Mouse (Mus musculus) gonadal fat pad, adult 2 months (tissue): ENCODE data around the gene Mark2. TPM values are rescaled to one million over a fixed set of nuclear protein-coding genes. Genes with fewer than 3 reads are reported as not detected.

Experiments
- DNase-seq: peaks from one replicate; pipeline ENCODE4 v3.0.0-alpha.2; 2012; ENCODE audit warnings: low read depth
- polyA plus RNA-seq: library from polyadenylated mRNA; depleted of rRNA; stranded (reverse); fragments of >200 nt; gene quantifications from 2 replicates; pipeline ENCODE4 v1.2.3, GENCODE M21; 2012

Mark2 gene
- polyA plus RNA-seq, 1 experiment: 50.9 TPM

- no peak for DNase-seq
These were observed 74.4 kb downstream of the Mark2 start, which contains the start of gene Rcor2 for GRCm38 (mm10) chr19:7267091-7267741. Rcor2 (plus strand) TSS chr19:7267325.

GRCm38 (mm10) chr19:7266421-7266831, 75.2 kb downstream of the Mark2 start:
- DNase-seq: no peak

DNA sequence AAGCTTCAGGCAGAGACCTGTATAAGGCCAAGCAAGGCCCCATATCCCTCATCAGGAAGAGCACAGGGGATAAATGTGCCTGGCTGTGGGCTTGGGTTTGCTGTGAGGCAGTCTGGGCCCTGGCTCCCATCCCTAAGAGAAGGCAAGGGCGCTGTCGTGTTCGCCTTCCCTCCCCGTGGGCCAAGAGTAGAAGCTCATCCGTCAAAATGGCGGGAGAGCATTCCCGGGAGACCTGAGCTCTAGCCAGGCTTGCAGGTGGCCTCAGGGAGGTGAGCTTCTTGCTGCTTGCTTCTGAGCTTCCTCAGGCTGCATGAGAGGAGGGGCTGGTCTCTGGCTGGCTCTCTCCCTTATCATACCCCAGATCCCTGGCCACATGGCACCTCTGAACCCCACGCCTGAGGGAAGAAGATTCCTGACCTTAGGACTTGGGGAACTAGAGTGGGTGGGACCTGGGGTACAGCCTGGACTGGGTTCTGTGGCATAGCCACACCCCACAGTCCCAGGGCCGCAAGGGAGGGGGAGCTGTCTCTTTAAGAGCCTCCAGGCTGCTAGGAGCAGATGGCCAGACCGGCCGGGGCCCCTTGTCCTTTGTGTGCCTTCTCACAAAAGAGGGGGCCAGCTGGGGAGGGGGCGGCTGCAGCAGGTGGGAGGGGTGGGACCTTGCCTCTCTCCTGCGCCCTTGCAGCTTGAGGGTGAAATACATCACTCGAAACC, 76.0 kb downstream of the Mark2 start:
- DNase-seq: no peak

- DNase-seq: no peak
These were observed 76.8 kb downstream of the Mark2 start for GRCm38 (mm10) chr19:7264766-7265331.

GRCm38 (mm10) chr19:7264088-7264765, 77.4 kb downstream of the Mark2 start:
- no peak for DNase-seq

DNA sequence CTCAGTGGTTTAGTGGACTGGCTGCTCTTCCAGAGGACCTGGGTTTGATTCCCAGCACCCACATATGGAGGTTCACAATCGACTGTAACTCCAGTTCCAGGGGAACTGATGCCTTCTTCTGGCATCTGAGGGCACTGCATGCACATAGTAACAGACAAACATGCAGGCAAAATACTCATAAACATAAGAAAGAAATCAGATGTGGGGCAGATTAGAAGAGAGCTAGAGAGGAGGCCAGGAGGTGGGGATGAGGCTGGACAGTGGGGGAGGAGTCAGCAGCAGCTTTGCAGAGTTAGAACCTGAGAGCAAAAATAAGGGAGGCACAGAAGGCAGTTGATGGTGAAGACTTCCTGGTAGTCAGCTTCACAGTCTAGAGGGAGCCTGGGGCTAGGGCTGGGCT, 79.1 kb downstream of the Mark2 start:
- DNase-seq: no peak

- DNase-seq: no peak
These were observed 79.7 kb downstream of the Mark2 start for GRCm38 (mm10) chr19:7261964-7262363.

DNA sequence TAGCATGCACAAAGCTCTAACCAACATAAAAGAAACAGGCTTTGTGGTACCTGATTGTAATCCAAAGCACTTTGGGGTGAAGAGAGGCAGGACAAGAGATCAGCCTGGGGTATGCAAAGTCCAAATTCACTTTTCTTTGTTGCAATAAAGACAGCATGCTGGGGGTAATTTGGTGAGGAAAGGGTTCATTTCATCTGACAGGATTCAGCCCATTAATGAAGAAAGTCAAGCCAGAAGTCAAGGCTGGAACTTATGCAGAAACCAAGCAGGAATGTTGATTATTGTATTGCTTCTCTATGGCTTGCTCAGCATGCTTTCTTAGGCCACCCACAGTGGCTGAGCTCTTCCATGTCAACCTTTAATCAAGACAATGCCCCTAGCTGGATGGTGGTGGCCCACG, 80.2 kb downstream of the Mark2 start:
- no peak for DNase-seq

GRCm38 (mm10) chr19:7257881-7258280, 83.8 kb downstream of the Mark2 start:
- no peak for DNase-seq

DNA sequence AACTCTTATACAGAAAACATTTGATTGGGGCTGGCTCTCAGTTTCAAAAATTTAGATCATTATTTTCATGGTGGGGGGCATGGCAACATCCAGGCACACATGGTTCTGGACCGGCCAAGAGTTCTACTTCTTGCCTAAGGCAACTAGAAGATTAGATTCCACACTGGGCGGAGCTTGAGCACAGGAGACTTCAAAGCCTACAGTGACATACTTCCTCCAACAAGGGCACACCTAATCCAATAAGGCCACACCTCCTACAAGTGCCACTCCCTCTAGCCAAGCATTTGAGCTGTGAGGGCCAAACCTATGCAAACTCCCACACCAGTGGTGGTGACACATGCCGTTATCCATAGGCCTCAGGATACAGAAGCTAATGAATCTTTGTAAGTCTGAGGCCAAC, 95.6 kb downstream of the Mark2 start:
- DNase-seq: no peak

- DNase-seq: no peak
These were observed 100.6 kb downstream of the Mark2 start, which contains the start of gene Naa40 for GRCm38 (mm10) chr19:7240782-7241690. Naa40 (minus strand) TSS chr19:7241183.

DNA sequence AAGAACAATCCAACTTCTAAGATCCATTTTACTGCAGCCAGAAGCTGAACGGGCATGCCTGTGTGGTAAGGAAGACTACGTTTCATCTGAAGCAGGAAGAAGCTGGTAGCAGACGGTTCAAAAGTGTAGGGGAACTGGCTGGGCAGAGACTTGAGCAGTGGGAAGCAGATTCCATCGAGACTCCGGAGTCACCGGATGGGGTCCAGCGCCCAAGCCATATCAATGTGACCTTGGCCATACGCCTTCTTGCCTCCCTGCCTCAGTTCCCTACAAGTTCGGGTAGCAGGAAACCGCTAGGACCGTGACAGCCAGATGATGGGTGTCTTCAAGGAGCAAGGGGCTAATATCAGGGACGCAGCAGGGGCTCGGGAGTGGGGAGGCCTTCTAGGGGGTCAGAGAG, 101.4 kb downstream of the Mark2 start:
- no peak for DNase-seq

- no peak for DNase-seq
These were observed 102.1 kb downstream of the Mark2 start for GRCm38 (mm10) chr19:7239574-7239973.

GRCm38 (mm10) chr19:7236742-7237141, 104.9 kb downstream of the Mark2 start:
- DNase-seq: no peak

- no peak for DNase-seq
These were observed 105.6 kb downstream of the Mark2 start for GRCm38 (mm10) chr19:7236011-7236410.

DNA sequence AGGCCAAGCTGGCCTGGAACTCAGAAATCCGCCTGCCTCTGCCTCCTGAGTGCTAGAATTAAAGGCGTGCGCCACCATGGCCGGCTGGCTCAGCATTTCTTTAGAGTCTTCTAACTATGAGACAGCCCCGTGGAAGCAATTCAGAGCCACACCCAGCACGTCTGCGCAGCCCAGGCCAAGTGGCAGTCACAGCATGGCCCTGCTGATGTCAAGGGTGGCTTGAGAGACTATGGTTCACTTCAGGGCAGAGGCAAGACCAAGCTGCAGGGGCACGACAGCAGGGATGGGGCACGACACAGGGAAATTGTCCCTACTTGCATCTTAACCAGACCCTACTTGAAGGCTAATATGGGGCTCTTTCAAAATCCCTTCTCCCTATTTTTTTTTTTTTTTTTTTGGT, 106.2 kb downstream of the Mark2 start:
- DNase-seq: no peak

GRCm38 (mm10) chr19:7234537-7235221, 107.0 kb downstream of the Mark2 start:
- DNase-seq: no peak

DNA sequence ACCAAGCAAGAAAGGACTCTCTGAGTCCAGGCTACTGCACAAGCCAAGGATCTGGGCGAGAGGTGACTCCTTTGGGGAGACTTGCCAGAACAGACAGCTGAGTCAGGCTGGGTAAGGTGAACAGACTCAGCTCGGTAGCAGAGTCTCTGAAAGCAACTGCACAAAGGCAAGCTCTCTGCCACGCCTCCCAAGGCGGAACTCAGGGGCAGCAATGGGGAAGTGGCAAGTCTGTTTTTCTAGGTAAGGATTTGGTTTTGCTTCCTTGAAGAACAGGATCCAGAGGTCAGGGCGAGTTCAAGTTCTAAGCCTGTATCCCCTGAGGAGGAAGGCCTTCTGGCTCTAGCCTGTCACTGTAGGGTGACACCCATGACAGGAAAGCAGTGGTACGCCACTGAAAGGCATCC, 115.1 kb downstream of the Mark2 start:
- DNase-seq: no peak
